Mouse (Mus musculus) midbrain, embryonic 11.5 days (tissue): ENCODE data around the gene Tcerg1l. TPM values are rescaled to one million over a fixed set of nuclear protein-coding genes. Genes with fewer than 3 reads are reported as not detected.

Source experiments
- ATAC-seq: fragments of 200-750 bp; cut with Nextera tagmentation; 2 replicates; pipeline ENCODE4 v1.8.0; 2017; ENCODE audit warnings: moderate TSS enrichment, moderate library complexity; ENCODE audit not compliant: low FRiP score
- DNase-seq: peaks from one replicate; pipeline ENCODE4 v3.0.0; 2015; ENCODE audit warnings: low spot score; ENCODE audit errors: missing footprints
- H3K27ac ChIP-seq: fragments of 300-500 bp; sonication (generic); 2 replicates; pipeline ENCODE4 v1.5.1; 2014; ENCODE audit warnings: low read depth, low read length
- H3K27me3 ChIP-seq: fragments of 300-500 bp; sonication (generic); 2 replicates; pipeline ENCODE4 v1.6.1; 2014; ENCODE audit warnings: mild to moderate bottlenecking, low read length, moderate library complexity, mixed read lengths; ENCODE audit not compliant: control insufficient read depth, insufficient read depth
- H3K36me3 ChIP-seq: fragments of 300-500 bp; sonication (generic); 2 replicates; pipeline ENCODE4 v1.6.1; 2014; ENCODE audit warnings: mild to moderate bottlenecking, low read length, moderate library complexity, mixed read lengths; ENCODE audit not compliant: control insufficient read depth, insufficient read depth
- H3K4me1 ChIP-seq: fragments of 300-500 bp; sonication (generic); 2 replicates; pipeline ENCODE4 v1.6.1; 2014; ENCODE audit warnings: low read length; ENCODE audit not compliant: control insufficient read depth, insufficient read depth
- H3K4me2 ChIP-seq: fragments of 300-500 bp; sonication (generic); 2 replicates; pipeline ENCODE4 v1.6.1; 2014; ENCODE audit warnings: mild to moderate bottlenecking, moderate library complexity
- H3K4me3 ChIP-seq: fragments of 300-500 bp; sonication (generic); 2 replicates; pipeline ENCODE4 v1.5.1; 2014; ENCODE audit warnings: low read depth, low read length
- H3K9ac ChIP-seq: fragments of 300-500 bp; sonication (generic); 2 replicates; pipeline ENCODE4 v1.6.1; 2014; ENCODE audit warnings: low read length
- H3K9me3 ChIP-seq: fragments of 300-500 bp; sonication (generic); 2 replicates; pipeline ENCODE4 v1.6.1; 2016; ENCODE audit warnings: low read length; ENCODE audit not compliant: control insufficient read depth
- WGBS: fragments of 180-500 bp; shearing (Covaris S2); extraction: QIAGEN DNeasy Blood & Tissue Kit; methylation state at CpG from one replicate; pipeline ENCODE4 v1.1.7; 2014; 5-methylcytosine and 5-hydroxymethylcytosine counted together
- polyA plus RNA-seq: library from polyadenylated mRNA; unstranded; fragments of >200 nt; fragmentation: Nextera tagmentation; extraction: Ambion mirVana; gene quantifications from 2 replicates; pipeline ENCODE4 v1.2.1, GENCODE M21; 2014

The Tcerg1l gene
- polyA plus RNA-seq, 1 experiment from 2014 or later: 3.5 TPM

DNA sequence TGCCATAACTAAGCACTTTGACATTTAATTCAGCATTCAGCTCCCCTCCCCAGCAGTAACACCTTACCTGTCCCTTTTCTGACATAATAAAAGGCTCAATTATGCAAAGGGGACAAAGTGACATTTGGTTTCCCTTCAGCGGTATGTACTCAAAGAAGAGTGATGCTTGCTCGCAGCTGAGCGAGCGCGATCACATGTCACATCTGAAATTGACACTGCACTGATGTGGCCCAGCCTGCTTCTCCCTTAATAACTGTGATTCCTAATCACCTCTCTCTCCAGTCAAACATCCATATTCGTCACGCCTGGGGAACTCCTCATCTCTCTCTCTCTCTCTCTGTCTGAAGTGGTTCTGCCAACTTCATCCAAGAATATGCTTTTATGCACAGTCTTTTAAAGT is 126.2 kb downstream of the Tcerg1l start:
- Histone ChIP-seq H3K4me3 (no peak overlapping the region), H3K9me3 (no peaks in the 10 kb centered on the region), H3K9ac (no peak overlapping the region), H3K36me3 (no peaks in the 10 kb centered on the region), H3K27ac (no peak overlapping the region), H3K4me1 (no peaks in the 10 kb centered on the region), H3K27me3 (no peaks in the 10 kb centered on the region), H3K4me2 (no peak overlapping the region)
- ATAC-seq: no peak
- no peak for DNase-seq
- WGBS: 88% methylated on average over 7 of the region's 7 CpGs

- H3K9ac ChIP-seq: no peak overlapping the region
- ATAC-seq: no peak
- no peak overlapping the region for H3K27ac ChIP-seq
- H3K9me3 ChIP-seq: no peaks in the 10 kb centered on the region
- no peak overlapping the region for H3K4me2 ChIP-seq
- H3K36me3 ChIP-seq: no peaks in the 10 kb centered on the region
- DNase-seq: no peak
- 89% methylated on average over 8 of the region's 8 CpGs for WGBS
- H3K4me3 ChIP-seq: no peak overlapping the region
- H3K27me3 ChIP-seq: no peaks in the 10 kb centered on the region
- H3K4me1 ChIP-seq: no peaks in the 10 kb centered on the region
Observed at GRCm38 (mm10) chr7:138269386-138269785, 128.1 kb downstream of the Tcerg1l start.

DNA sequence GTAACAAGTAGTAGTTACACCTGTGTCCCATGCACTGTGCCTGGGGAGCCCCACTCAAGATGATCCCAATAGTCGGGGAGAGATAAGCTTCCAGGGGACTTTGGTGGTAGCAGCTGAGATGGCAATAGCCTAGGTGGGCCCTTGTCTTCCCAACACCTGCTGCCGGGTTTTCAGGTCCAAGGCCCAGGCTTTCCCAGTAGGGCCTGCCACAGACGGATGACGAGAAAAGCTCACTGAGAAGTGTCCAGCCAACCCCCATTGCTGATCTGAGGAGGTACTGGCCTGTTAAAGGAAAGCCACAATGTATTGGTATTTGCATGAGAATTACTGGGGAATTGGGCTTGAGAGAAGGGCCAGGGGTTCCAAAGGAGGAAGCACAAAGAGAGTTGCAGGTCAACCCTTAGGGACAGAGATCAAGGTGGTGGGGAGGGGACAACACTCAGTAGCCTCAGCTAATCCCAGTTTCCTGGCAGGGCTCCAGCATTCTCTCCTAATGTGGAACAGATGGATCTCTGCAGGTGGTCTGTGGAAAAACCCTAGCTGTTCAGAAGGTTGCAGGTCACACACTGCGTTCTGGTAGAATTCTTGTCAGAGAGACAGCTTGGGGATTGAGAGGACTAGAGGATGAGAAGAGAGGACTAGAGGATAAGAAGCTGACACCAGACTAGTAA is 129.4 kb downstream of the Tcerg1l start:
- no peak for DNase-seq
- H3K4me2 ChIP-seq: no peak overlapping the region
- no peak for ATAC-seq
- no peaks in the 10 kb centered on the region for H3K4me1 ChIP-seq
- 44% methylated on average over 5 of the region's 5 CpGs for WGBS
- no peaks in the 10 kb centered on the region for H3K36me3 ChIP-seq
- H3K27me3 ChIP-seq: no peaks in the 10 kb centered on the region
- no peak overlapping the region for H3K9ac ChIP-seq
- no peak overlapping the region for H3K4me3 ChIP-seq
- H3K27ac ChIP-seq: no peak overlapping the region
- no peaks in the 10 kb centered on the region for H3K9me3 ChIP-seq

DNA sequence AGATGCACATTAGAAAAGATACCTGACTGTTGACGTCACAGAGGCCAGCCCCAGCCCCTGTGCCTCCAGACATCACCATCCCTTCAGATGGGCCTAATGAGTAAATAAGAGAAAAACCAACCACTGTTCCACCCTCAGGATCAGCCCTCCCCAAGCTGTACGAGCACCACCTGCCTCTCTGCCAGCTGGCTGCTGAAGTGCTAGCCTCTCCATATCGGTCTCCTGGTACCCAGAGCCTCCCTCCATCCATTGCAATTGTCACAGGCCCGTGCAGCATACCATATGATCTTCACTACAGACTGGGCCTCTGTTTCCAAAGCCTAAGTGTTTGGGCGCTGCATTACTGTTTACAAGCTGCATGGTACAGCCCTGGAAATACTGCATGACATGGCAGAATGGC is 148.9 kb downstream of the Tcerg1l start:
- ATAC-seq: no peak
- H3K4me3 ChIP-seq: no peak overlapping the region
- no peaks in the 10 kb centered on the region for H3K27me3 ChIP-seq
- DNase-seq: no peak
- no peaks in the 10 kb centered on the region for H3K9me3 ChIP-seq
- H3K4me2 ChIP-seq: no peak overlapping the region
- 85% methylated on average over 5 of the region's 5 CpGs for whole genome bisulfite sequencing
- H3K4me1 ChIP-seq: no peaks in the 10 kb centered on the region
- H3K36me3 ChIP-seq: no peaks in the 10 kb centered on the region
- no peak overlapping the region for H3K27ac ChIP-seq
- no peak overlapping the region for H3K9ac ChIP-seq

DNA sequence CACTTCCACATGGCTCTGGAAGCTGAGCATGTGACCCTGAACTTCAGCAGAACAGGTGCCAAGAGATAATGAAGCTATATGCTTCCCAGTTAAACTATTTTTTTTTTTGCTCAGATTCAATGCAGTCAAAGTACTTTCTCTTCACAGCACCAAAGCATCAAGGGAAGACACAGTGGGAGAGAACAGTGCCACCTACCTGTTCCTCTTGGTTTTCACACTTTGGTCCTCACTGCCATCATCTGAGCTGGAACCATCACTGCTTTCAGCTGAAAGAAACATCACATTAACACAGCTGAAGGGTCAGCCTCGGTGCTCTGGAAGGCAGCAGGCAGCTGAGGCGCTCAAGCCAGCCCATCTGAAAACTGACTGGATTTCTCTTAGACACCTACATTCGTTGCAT is 149.4 kb downstream of the Tcerg1l start:
- Histone ChIP-seq H3K27ac (no peak overlapping the region), H3K4me2 (no peak overlapping the region), H3K27me3 (no peaks in the 10 kb centered on the region), H3K4me1 (no peaks in the 10 kb centered on the region), H3K9me3 (no peaks in the 10 kb centered on the region), H3K9ac (no peak overlapping the region), H3K4me3 (no peak overlapping the region), H3K36me3 (no peaks in the 10 kb centered on the region)
- no peak for ATAC-seq
- WGBS: 83% methylated on average over 3 of the region's 3 CpGs
- DNase-seq: no peak

- DNase-seq (no peak), ATAC-seq (no peak)
- Histone ChIP-seq H3K27ac (no peak overlapping the region), H3K27me3 (no peaks in the 10 kb centered on the region), H3K9ac (no peak overlapping the region), H3K4me2 (no peak overlapping the region), H3K36me3 (no peaks in the 10 kb centered on the region), H3K9me3 (no peaks in the 10 kb centered on the region), H3K4me3 (no peak overlapping the region), H3K4me1 (no peaks in the 10 kb centered on the region)
- 61% methylated on average over 2 of the region's 2 CpGs for WGBS
Observed at GRCm38 (mm10) chr7:138246684-138247083, 150.8 kb downstream of the Tcerg1l start.

GRCm38 (mm10) chr7:138242229-138242628 is 155.3 kb downstream of the Tcerg1l start:
- H3K4me3 ChIP-seq: no peak overlapping the region
- WGBS: 91% methylated on average over 5 of the region's 5 CpGs
- ATAC-seq (no peak), DNase-seq (no peak)
- H3K27ac ChIP-seq: no peak overlapping the region
- no peaks in the 10 kb centered on the region for H3K9me3 ChIP-seq
- no peak overlapping the region for H3K4me2 ChIP-seq
- no peaks in the 10 kb centered on the region for H3K27me3 ChIP-seq
- no peaks in the 10 kb centered on the region for H3K36me3 ChIP-seq
- H3K4me1 ChIP-seq: no peaks in the 10 kb centered on the region
- H3K9ac ChIP-seq: no peak overlapping the region

GRCm38 (mm10) chr7:138237708-138238225 is 159.8 kb downstream of the Tcerg1l start:
- 80% methylated on average over 5 of the region's 5 CpGs for WGBS
- Histone ChIP-seq H3K4me3 (no peak overlapping the region), H3K4me2 (no peak overlapping the region), H3K27ac (no peak overlapping the region), H3K27me3 (no peaks in the 10 kb centered on the region), H3K4me1 (no peaks in the 10 kb centered on the region), H3K9me3 (no peaks in the 10 kb centered on the region), H3K9ac (no peak overlapping the region), H3K36me3 (no peaks in the 10 kb centered on the region)
- DNase-seq: no peak
- ATAC-seq: no peak

- no peaks in the 10 kb centered on the region; the same call in 1 of the 2 replicates for H3K4me1 ChIP-seq
- WGBS: 78% methylated on average over 3 of the region's 3 CpGs
- H3K36me3 ChIP-seq: no peaks in the 10 kb centered on the region
- no peaks in the 10 kb centered on the region for H3K9me3 ChIP-seq
- ATAC-seq: no peak
- H3K27ac ChIP-seq: no peak overlapping the region
- H3K4me2 ChIP-seq: no peak overlapping the region
- H3K9ac ChIP-seq: no peak overlapping the region
- H3K27me3 ChIP-seq: no peaks in the 10 kb centered on the region
- no peak for DNase-seq
- H3K4me3 ChIP-seq: no peak overlapping the region
Observed at GRCm38 (mm10) chr7:138224252-138224651, 173.3 kb downstream of the Tcerg1l start.
